Mouse (Mus musculus) stomach, embryonic 15.5 days (tissue): ENCODE measurements at regions not wholly inside any gene's neighbourhood (a gene's known extent, or its start where the extent isn't known, plus 50 kb on each side); places are given as distances from the start of the nearest gene placed in this dataset.

Experiments
- ATAC-seq: fragments of 200-750 bp; cut with Nextera tagmentation; 2 replicates; pipeline ENCODE4 v1.8.0; 2017; ENCODE audit warnings: low read depth, moderate number of reproducible peaks, moderate TSS enrichment; ENCODE audit not compliant: insufficient read depth, low FRiP score
- H3K27ac ChIP-seq: fragments of 300-500 bp; sonication (generic); 2 replicates; pipeline ENCODE4 v1.5.1; 2015; ENCODE audit warnings: mild to moderate bottlenecking, inconsistent platforms
- H3K27me3 ChIP-seq: fragments of 300-500 bp; sonication (generic); replicated peaks from 2 replicates; pipeline ENCODE4 v1.6.1; 2015; ENCODE audit warnings: inconsistent platforms
- H3K36me3 ChIP-seq: fragments of 300-500 bp; sonication (generic); 2 replicates; pipeline ENCODE4 v1.6.1; 2015; ENCODE audit warnings: inconsistent platforms
- H3K4me1 ChIP-seq: fragments of 300-500 bp; sonication (generic); 2 replicates; pipeline ENCODE4 v1.6.1; 2015; ENCODE audit warnings: inconsistent platforms
- H3K4me2 ChIP-seq: fragments of 300-500 bp; sonication (generic); 2 replicates; pipeline ENCODE4 v1.6.1; 2015; ENCODE audit warnings: mild to moderate bottlenecking, inconsistent platforms
- H3K4me3 ChIP-seq: fragments of 300-500 bp; sonication (generic); replicated peaks from 2 replicates; pipeline ENCODE4 v1.5.1; 2015; ENCODE audit warnings: inconsistent platforms
- H3K9ac ChIP-seq: fragments of 300-500 bp; sonication (generic); 2 replicates; pipeline ENCODE4 v1.6.1; 2015; ENCODE audit warnings: inconsistent platforms
- H3K9me3 ChIP-seq: fragments of 300-500 bp; sonication (generic); 2 replicates; pipeline ENCODE4 v1.6.1; 2016; ENCODE audit warnings: inconsistent platforms
- WGBS: fragments of 180-500 bp; shearing (Covaris S2); methylation state at CpG from one replicate; pipeline ENCODE4 v1.1.7; 2015; 5-methylcytosine and 5-hydroxymethylcytosine counted together

GRCm38 (mm10) chr6:127263903-127264680, 112.1 kb upstream of the Ccnd2 start:
- Histone ChIP-seq H3K27me3 (no peaks in the 10 kb centered on the region), H3K9me3 (no peaks in the 10 kb centered on the region), H3K4me1 (peaks cover 7% of the 10 kb centered on the region), H3K36me3 (no peaks in the 10 kb centered on the region), H3K4me2 (no peak overlapping the region), H3K27ac (no peak overlapping the region), H3K4me3 (no peak overlapping the region), H3K9ac (no peak overlapping the region)
- ATAC-seq = no peak
- 46% methylated on average over 5 of the region's 5 CpGs for WGBS

- Histone ChIP-seq H3K36me3 (no peaks in the 10 kb centered on the region), H3K4me3 (no peak overlapping the region), H3K9me3 (no peaks in the 10 kb centered on the region), H3K27ac (0 out of 2 replicates have a peak overlapping the region, but pooled peaks have one; percentile 76), H3K27me3 (no peaks in the 10 kb centered on the region), H3K4me1 (peaks cover 10% of the 10 kb centered on the region), H3K9ac (no peak overlapping the region), H3K4me2 (no peak overlapping the region)
- WGBS = 71% methylated on average over 9 of the region's 9 CpGs
- ATAC-seq = no peak
Observed at GRCm38 (mm10) chr6:127265063-127265775, 113.2 kb upstream of the Ccnd2 start.

GRCm38 (mm10) chr6:127265901-127266812, 114.2 kb upstream of the Ccnd2 start:
- Histone ChIP-seq H3K4me3 (peak overlapping the region; percentile 30), H3K27ac (peak overlapping the region; percentile 76), H3K4me2 (peak overlapping the region; percentile 58), H3K9ac (no peak overlapping the region), H3K36me3 (no peaks in the 10 kb centered on the region), H3K27me3 (no peaks in the 10 kb centered on the region), H3K9me3 (no peaks in the 10 kb centered on the region), H3K4me1 (peaks cover 11% of the 10 kb centered on the region)
- peak; percentile 65; the same call in 1 of the 2 replicates for ATAC-seq
- WGBS = 8% methylated on average over 21 of the region's 21 CpGs

- Histone ChIP-seq H3K36me3 (no peaks in the 10 kb centered on the region), H3K27ac (peak overlapping the region; percentile 76), H3K27me3 (no peaks in the 10 kb centered on the region), H3K4me1 (peaks cover 11% of the 10 kb centered on the region), H3K9me3 (no peaks in the 10 kb centered on the region), H3K9ac (no peak overlapping the region), H3K4me2 (peak overlapping the region; percentile 58), H3K4me3 (no peak overlapping the region; the same call in 1 of the 2 replicates)
- WGBS = 39% methylated on average over 10 of the region's 10 CpGs
- no peak for ATAC-seq
Observed at GRCm38 (mm10) chr6:127266813-127267165, 114.8 kb upstream of the Ccnd2 start.

GRCm38 (mm10) chr6:127269021-127269420, 117.0 kb upstream of the Ccnd2 start:
- Histone ChIP-seq H3K27ac (peak overlapping the region; percentile 70), H3K9me3 (no peaks in the 10 kb centered on the region), H3K4me3 (no peak overlapping the region), H3K27me3 (no peaks in the 10 kb centered on the region), H3K4me1 (peaks cover 11% of the 10 kb centered on the region), H3K36me3 (no peaks in the 10 kb centered on the region), H3K9ac (no peak overlapping the region), H3K4me2 (no peak overlapping the region)
- ATAC-seq = 0 out of 2 replicates have a peak, but pooled peaks have one; percentile 24
- WGBS = 64% methylated on average over 4 of the region's 4 CpGs

GRCm38 (mm10) chr6:127269525-127270044, 117.6 kb upstream of the Ccnd2 start:
- Histone ChIP-seq H3K27ac (peak overlapping the region; percentile 70), H3K36me3 (no peaks in the 10 kb centered on the region)
- WGBS = 64% methylated on average over 7 of the region's 7 CpGs

GRCm38 (mm10) chr6:127270774-127271173, 118.8 kb upstream of the Ccnd2 start:
- Histone ChIP-seq H3K36me3 (no peaks in the 10 kb centered on the region), H3K27me3 (no peaks in the 10 kb centered on the region), H3K27ac (no peak overlapping the region), H3K4me2 (no peak overlapping the region), H3K4me3 (no peak overlapping the region), H3K9ac (no peak overlapping the region), H3K4me1 (peaks cover 14% of the 10 kb centered on the region), H3K9me3 (no peaks in the 10 kb centered on the region)
- 77% methylated on average over 9 of the region's 9 CpGs for WGBS
- no peak for ATAC-seq

More at GRCm38 (mm10) chr6:127269525-127270044, 117.6 kb upstream of the Ccnd2 start:
- no peak overlapping the region for H3K4me3 ChIP-seq
- H3K9ac ChIP-seq = no peak overlapping the region
- H3K27me3 ChIP-seq = no peaks in the 10 kb centered on the region
- peaks cover 11% of the 10 kb centered on the region for H3K4me1 ChIP-seq
- no peak for ATAC-seq
- no peaks in the 10 kb centered on the region for H3K9me3 ChIP-seq
- H3K4me2 ChIP-seq = no peak overlapping the region

GRCm38 (mm10) chr6:127271418-127271817, 119.4 kb upstream of the Ccnd2 start:
- ATAC-seq = no peak
- Histone ChIP-seq H3K9me3 (no peaks in the 10 kb centered on the region), H3K9ac (no peak overlapping the region), H3K4me1 (peaks cover 10% of the 10 kb centered on the region), H3K36me3 (no peaks in the 10 kb centered on the region), H3K4me3 (no peak overlapping the region), H3K27me3 (no peaks in the 10 kb centered on the region), H3K27ac (no peak overlapping the region), H3K4me2 (no peak overlapping the region)
- 95% methylated on average over 3 of the region's 3 CpGs for WGBS

GRCm38 (mm10) chr6:127272630-127273029, 120.6 kb upstream of the Ccnd2 start:
- Histone ChIP-seq H3K9me3 (no peaks in the 10 kb centered on the region), H3K9ac (no peak overlapping the region), H3K36me3 (no peaks in the 10 kb centered on the region), H3K27me3 (no peaks in the 10 kb centered on the region), H3K4me2 (no peak overlapping the region), H3K27ac (no peak overlapping the region), H3K4me3 (no peak overlapping the region), H3K4me1 (peaks cover 6% of the 10 kb centered on the region; the same call in 1 of the 2 replicates)
- ATAC-seq = peak; percentile 76
- WGBS = 44% methylated on average over 7 of the region's 7 CpGs

- no peak for ATAC-seq
- 72% methylated on average over 9 of the region's 9 CpGs for WGBS
- H3K4me1 ChIP-seq = peaks cover 6% of the 10 kb centered on the region; the same call in 1 of the 2 replicates
- no peaks in the 10 kb centered on the region for H3K27me3 ChIP-seq
- H3K4me2 ChIP-seq = no peak overlapping the region
- no peaks in the 10 kb centered on the region for H3K36me3 ChIP-seq
- no peaks in the 10 kb centered on the region for H3K9me3 ChIP-seq
- H3K9ac ChIP-seq = no peak overlapping the region
- H3K27ac ChIP-seq = no peak overlapping the region
- H3K4me3 ChIP-seq = no peak overlapping the region
Observed at GRCm38 (mm10) chr6:127274732-127275429, 122.9 kb upstream of the Ccnd2 start.

GRCm38 (mm10) chr6:127275430-127275784, 123.4 kb upstream of the Ccnd2 start:
- H3K4me2 ChIP-seq = no peak overlapping the region
- H3K9ac ChIP-seq = no peak overlapping the region
- H3K4me1 ChIP-seq = peaks cover 3% of the 10 kb centered on the region; the same call in 1 of the 2 replicates
- H3K4me3 ChIP-seq = no peak overlapping the region
- no peaks in the 10 kb centered on the region for H3K27me3 ChIP-seq
- no peaks in the 10 kb centered on the region for H3K9me3 ChIP-seq
- no peak overlapping the region for H3K27ac ChIP-seq
- ATAC-seq = no peak
- whole genome bisulfite sequencing = 87% methylated on average over 2 of the region's 2 CpGs
- no peaks in the 10 kb centered on the region for H3K36me3 ChIP-seq
